Mouse (Mus musculus) spleen, postnatal 14 days (tissue): ENCODE results near the gene Rhbdl3.
A peak's percentile ranks its signal among the peaks of the same experiment; 100 is the strongest.

Source experiments
- DNase-seq, 2 experiments: peaks; one replicate each; pipeline ENCODE4 v3.0.0; 2021 to 2022; ENCODE audit warnings: low spot score in 2 of 2

The Rhbdl3 gene

GRCm38 (mm10) chr11:80300551-80301315 lies at the start of gene Rhbdl3:
TSS of gene Rhbdl3 (plus strand) at chr11:80300912.
- DNase-seq: no peak

GRCm38 (mm10) chr11:80264137-80264536 lies 36.6 kb upstream of the Rhbdl3 start:
- no peak for DNase-seq

- no peak for DNase-seq
These were observed 29.6 kb upstream of the Rhbdl3 start for GRCm38 (mm10) chr11:80271096-80271495.

GRCm38 (mm10) chr11:80275011-80275410 lies 25.7 kb upstream of the Rhbdl3 start:
- no peak for DNase-seq

- DNase-seq: no peak
These were observed 22.7 kb upstream of the Rhbdl3 start for GRCm38 (mm10) chr11:80278054-80278453.

- DNase-seq: no peak
These were observed 16.9 kb upstream of the Rhbdl3 start for GRCm38 (mm10) chr11:80283786-80284185.

- DNase-seq: no peak
These were observed 16.1 kb upstream of the Rhbdl3 start for GRCm38 (mm10) chr11:80284641-80285040.

- peak; percentile 31 to 45 for DNase-seq
These were observed 13.6 kb upstream of the Rhbdl3 start for GRCm38 (mm10) chr11:80287150-80287549.

- no peak for DNase-seq
These were observed 10.8 kb upstream of the Rhbdl3 start for GRCm38 (mm10) chr11:80289701-80290445.

- DNase-seq: no peak
These were observed 9.7 kb upstream of the Rhbdl3 start for GRCm38 (mm10) chr11:80291004-80291403.

GRCm38 (mm10) chr11:80292463-80292862 lies 8.2 kb upstream of the Rhbdl3 start:
- no peak for DNase-seq

GRCm38 (mm10) chr11:80295066-80295465 lies 5.6 kb upstream of the Rhbdl3 start:
- DNase-seq: no peak

GRCm38 (mm10) chr11:80295785-80296184 lies 4.9 kb upstream of the Rhbdl3 start:
- no peak for DNase-seq

- no peak for DNase-seq
These were observed 1.0 kb upstream of the Rhbdl3 start for GRCm38 (mm10) chr11:80299513-80300235.

- DNase-seq: no peak
These were observed 769 bp downstream of the Rhbdl3 start for GRCm38 (mm10) chr11:80301316-80302045.

- DNase-seq: no peak
These were observed 1.3 kb downstream of the Rhbdl3 start for GRCm38 (mm10) chr11:80302046-80302390.

GRCm38 (mm10) chr11:80302536-80302935 lies 1.8 kb downstream of the Rhbdl3 start:
- peak in 1 of 2 experiments; percentile 42 for DNase-seq

GRCm38 (mm10) chr11:80303746-80304145 lies 3.0 kb downstream of the Rhbdl3 start:
- no peak for DNase-seq

GRCm38 (mm10) chr11:80304846-80305245 lies 4.1 kb downstream of the Rhbdl3 start:
- DNase-seq: no peak

GRCm38 (mm10) chr11:80308537-80308936 lies 7.8 kb downstream of the Rhbdl3 start:
- DNase-seq: no peak

GRCm38 (mm10) chr11:80311271-80311670 lies 10.6 kb downstream of the Rhbdl3 start:
- no peak for DNase-seq

GRCm38 (mm10) chr11:80312049-80312448 lies 11.3 kb downstream of the Rhbdl3 start:
- no peak for DNase-seq
